Comparison of ENCODE assay signal across 23 mouse cellular contexts in the genomic region with DNA sequence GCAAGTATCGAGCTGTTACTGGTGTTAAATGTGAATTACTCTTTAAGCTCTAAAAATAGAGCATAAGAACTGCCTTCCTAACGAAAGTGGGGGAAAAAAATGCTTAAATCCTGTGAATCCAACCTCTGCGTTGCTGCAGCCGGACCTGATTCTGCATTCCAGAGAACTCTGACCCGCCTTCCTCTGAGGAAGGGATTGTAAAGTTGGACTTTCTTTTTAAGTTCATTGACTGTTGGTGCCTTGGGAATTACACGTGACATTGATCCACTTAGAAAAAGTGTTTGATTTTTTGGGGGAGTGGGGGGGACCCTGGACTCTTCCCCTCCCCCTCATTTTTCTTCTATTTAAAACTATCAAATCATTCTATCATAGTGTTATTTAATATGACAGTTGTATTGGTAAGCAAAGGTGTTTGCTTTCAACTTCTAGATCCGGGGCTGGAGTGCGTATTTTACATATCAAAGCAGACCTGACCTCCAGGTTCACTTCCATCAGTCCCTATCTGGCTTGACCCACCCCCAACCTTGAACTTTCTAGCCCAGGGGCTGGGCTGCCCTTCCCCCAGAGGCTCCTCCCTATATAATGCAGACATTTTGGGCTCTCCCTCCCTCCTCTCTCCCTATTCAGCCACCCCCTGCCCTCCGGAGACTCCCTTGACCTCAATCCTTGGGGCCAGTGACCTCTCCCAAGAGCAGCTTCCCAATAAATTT. TPM values are rescaled to one million over a fixed set of nuclear protein-coding genes. Genes with fewer than 3 reads are reported as not detected.
DNase-seq lines count a peak whose midpoint lies in the region; ATAC-seq and TF ChIP-seq lines count a peak whose summit lies in the region.
"Had no signal": no experiment of that assay in that cellular context is flagged by ENCODE, and none has a peak within 500 bp of the region (broad histone marks: within the 10 kb centered on the region; RNA-seq: fewer than 3 reads in every experiment).

No protein-coding gene starts in this region.

- TF ChIP-seq POLR2A in spleen, adult 2 months (IDR thresholded peaks at IDR 0.05; ENCODE audit: low read depth, low read length), result no peak
- TF ChIP-seq POLR2A in small intestine, adult 2 months (IDR thresholded peaks at IDR 0.05; ENCODE audit: low read depth, low read length), result no peak

- H3K36me3 ChIP-seq in kidney, embryonic 15.5 days, result no peaks in the 10 kb centered on the region
- H3K36me3 ChIP-seq in spleen, adult 2 months (ENCODE audit: control insufficient read depth, insufficient read depth, low read length), result no peaks in the 10 kb centered on the region
- H3K36me3 ChIP-seq in small intestine, adult 2 months (ENCODE audit: control insufficient read depth, insufficient read depth, low read length), result peaks cover 5% of the 10 kb centered on the region; the same call in 1 of the 2 replicates
- H3K36me3 ChIP-seq: embryonic facial prominence, embryonic 12.5 days; heart, embryonic 15.5 days; neural tube, embryonic 15.5 days had no signal

- no peak for ATAC-seq in kidney, embryonic 15.5 days (replicated peaks; ENCODE audit: low FRiP score)
- ATAC-seq: forebrain, embryonic 13.5 days; liver, embryonic 12.5 days had no signal

- no peak overlapping the region for H3K9ac ChIP-seq in kidney, embryonic 15.5 days
- H3K9ac ChIP-seq: embryonic facial prominence, embryonic 12.5 days; forebrain, embryonic 13.5 days; heart, embryonic 15.5 days; hindbrain, embryonic 14.5 days; liver, embryonic 12.5 days; neural tube, embryonic 15.5 days had no signal

- no peak overlapping the region for H3K4me2 ChIP-seq in kidney, embryonic 15.5 days
- H3K4me2 ChIP-seq: embryonic facial prominence, embryonic 12.5 days; forebrain, embryonic 13.5 days; heart, embryonic 15.5 days; hindbrain, embryonic 14.5 days; liver, embryonic 12.5 days; midbrain, embryonic 11.5 days; neural tube, embryonic 15.5 days had no signal

- H3K4me3 ChIP-seq in kidney, embryonic 15.5 days (replicated peaks), result no peak overlapping the region
- no peak overlapping the region for H3K4me3 ChIP-seq in spleen, adult 2 months (ENCODE audit: extremely low read depth, insufficient read depth, insufficient read length)
- H3K4me3 ChIP-seq in small intestine, adult 2 months (ENCODE audit: low read depth, low read length), result no peak overlapping the region
- H3K4me3 ChIP-seq: embryonic facial prominence, embryonic 12.5 days; erythroblast, embryonic 14.5 days; forebrain, embryonic 13.5 days; gastrocnemius, adult 2 months; heart, embryonic 15.5 days; liver, embryonic 12.5 days; neural tube, embryonic 15.5 days had no signal

- WGBS in kidney, embryonic 15.5 days, result 49% methylated on average over 9 of the region's 9 CpGs
- WGBS in spleen, adult 2 months, result 84% methylated on average over 9 of the region's 9 CpGs
- 41% methylated on average over 9 of the region's 9 CpGs for WGBS in small intestine, adult 2 months

- peak overlapping the region; percentile 46 for H3K27ac ChIP-seq in kidney, embryonic 15.5 days
- peak overlapping the region; percentile 67 for H3K27ac ChIP-seq in spleen, adult 2 months (ENCODE audit: insufficient read depth, low read length)
- H3K27ac ChIP-seq in small intestine, adult 2 months (ENCODE audit: insufficient read depth, low read depth, low read length), result peak overlapping the region; percentile 37; the same call in 1 of the 2 replicates
- H3K27ac ChIP-seq: embryonic facial prominence, embryonic 12.5 days; forebrain, embryonic 13.5 days; gastrocnemius, adult 2 months; heart, embryonic 15.5 days; hindbrain, embryonic 14.5 days; liver, embryonic 12.5 days; neural tube, embryonic 15.5 days had no signal

- H3K27me3 ChIP-seq in kidney, embryonic 15.5 days, result no peaks in the 10 kb centered on the region
- no peaks in the 10 kb centered on the region for H3K27me3 ChIP-seq in spleen, adult 2 months (ENCODE audit: control insufficient read depth, insufficient read depth, low read length)
- no peaks in the 10 kb centered on the region for H3K27me3 ChIP-seq in small intestine, adult 2 months (ENCODE audit: control insufficient read depth, insufficient read depth, low read length)
- H3K27me3 ChIP-seq: embryonic facial prominence, embryonic 12.5 days; forebrain, embryonic 13.5 days; heart, embryonic 15.5 days; liver, embryonic 12.5 days; neural tube, embryonic 15.5 days had no signal

- peaks cover 50% of the 10 kb centered on the region for H3K4me1 ChIP-seq in kidney, embryonic 15.5 days
- H3K4me1 ChIP-seq in spleen, adult 2 months (ENCODE audit: control insufficient read depth, insufficient read depth, insufficient read length), result peaks cover 9% of the 10 kb centered on the region; the same call in 1 of the 2 replicates
- peaks cover 30% of the 10 kb centered on the region for H3K4me1 ChIP-seq in small intestine, adult 2 months (ENCODE audit: control insufficient read depth, insufficient read depth, insufficient read length, low read length)
- H3K4me1 ChIP-seq: neural tube, embryonic 15.5 days had no signal

- no peak for TF ChIP-seq CTCF in spleen, adult 2 months (IDR thresholded peaks at IDR 0.05; ENCODE audit: extremely low read depth, insufficient read depth, insufficient read length, insufficient replicate concordance)
- no peak for TF ChIP-seq CTCF in small intestine, adult 2 months (IDR thresholded peaks at IDR 0.05; ENCODE audit: extremely low read depth, insufficient read length, insufficient replicate concordance, low read depth, low read length)

- no peak for DNase-seq in kidney, postnatal 10 days
- DNase-seq in spleen, adult 2 months (ENCODE audit: low read depth in 1 of 2, low spot score in 2 of 2), result no peak
- no peak for DNase-seq in spleen, postnatal 10 days (ENCODE audit: low spot score in 2 of 2)
- peak; percentile 95 for DNase-seq in ZHBTc4 (ENCODE audit: low read depth, low spot score)
- no peak for DNase-seq in retina, postnatal 1 day
- DNase-seq in retina, embryonic 14.5 days (ENCODE audit: low spot score), result no peak
- DNase-seq: adrenal gland, postnatal 10 days; cerebellum, adult 18-20 months; cerebellum, postnatal 14 days; gastrocnemius, adult 2 months; heart, postnatal 36 days; lung, adult 2 months; lung, postnatal 14 days had no signal

- H3K9me3 ChIP-seq in kidney, embryonic 15.5 days (replicated peaks), result no peaks in the 10 kb centered on the region
- H3K9me3 ChIP-seq: embryonic facial prominence, embryonic 12.5 days; forebrain, embryonic 13.5 days; heart, embryonic 15.5 days; liver, embryonic 12.5 days; neural tube, embryonic 15.5 days had no signal

RNA-seq across cellular contexts. Expression of gene Elovl6, which starts 19.6 kb away (rescaled TPM):
- 46.6 and 47.6 TPM in 2 replicates for polyA plus RNA-seq in kidney, embryonic 15.5 days (2015; fragmentation: Nextera tagmentation; extraction: Ambion mirVana)
- 3.1 and 5.2 TPM in 2 replicates for polyA plus RNA-seq in spleen, adult 2 months (2012; rRNA removed)
- polyA plus RNA-seq in small intestine, adult 2 months (2012; rRNA removed), result 25.3 and 56.2 TPM in 2 replicates
